Mouse (Mus musculus) adrenal gland (tissue): ENCODE data around the gene Ptgr2.
"Not testable (repeated sequence)": the region's sequence is repeated elsewhere in the genome, so short reads cannot be mapped to it uniquely, and the experiment has no call there.

Source experiments
- intact Hi-C: fragments of 180-260 bp; cut with DNase I; formaldehyde crosslinking; loops from one replicate; pipeline ENCODE4 v1.15.1; 2025
- long read RNA-seq, 2 experiments: library from polyadenylated mRNA; unstranded; transcript quantifications; one replicate each; pipeline ENCODE4 v2.0.0; 2020; ENCODE audit warnings: borderline replicate concordance in 1 of 2; ENCODE audit not compliant: insufficient replicate concordance in 1 of 2

Gene Ptgr2
- long read RNA-seq, experiment 1, transcript Ptgr2-201 (10 exons, 3,168 nt) = major isoform, 15 of 28 reads
- long read RNA-seq, experiment 1, partial matches to known transcripts = 6 of 28 reads
- long read RNA-seq, experiment 1, other reads (novel, unspliced or antisense) = 5 of 28 reads
- long read RNA-seq, experiment 2, transcript Ptgr2-201 (10 exons, 3,168 nt) = major isoform, 10 of 22 reads
- long read RNA-seq, experiment 2, partial matches to known transcripts = 5 of 22 reads
- long read RNA-seq, experiment 2, other reads (novel, unspliced or antisense) = 6 of 22 reads

- intact Hi-C loops = no loop called here
These were observed at the start of gene Ptgr2 for GRCm38 (mm10) chr12:84284885-84285592. Gene Ptgr2 (plus strand): TSS chr12:84285232.

- intact Hi-C loops = no loop called here
These were observed 49.5 kb upstream of the Ptgr2 start for GRCm38 (mm10) chr12:84235577-84235976.

- intact Hi-C loops = no loop called here
These were observed 48.9 kb upstream of the Ptgr2 start for GRCm38 (mm10) chr12:84235981-84236752.

GRCm38 (mm10) chr12:84237036-84237435 is 48.0 kb upstream of the Ptgr2 start:
- intact Hi-C loops = not testable (repeated sequence)

- intact Hi-C loops = no loop called here
These were observed 41.8 kb upstream of the Ptgr2 start for GRCm38 (mm10) chr12:84243076-84243770.

GRCm38 (mm10) chr12:84245683-84246082 is 39.3 kb upstream of the Ptgr2 start:
- intact Hi-C loops = loop anchor here (2.0 kb wide), 1 partner anchor 83 kb away; no protein-coding TSS in a partner anchor

GRCm38 (mm10) chr12:84249217-84249616 is 35.8 kb upstream of the Ptgr2 start:
- intact Hi-C loops = no loop called here

- intact Hi-C loops = no loop called here
These were observed 32.2 kb upstream of the Ptgr2 start for GRCm38 (mm10) chr12:84252811-84253210.

GRCm38 (mm10) chr12:84254886-84255285 is 30.1 kb upstream of the Ptgr2 start:
- intact Hi-C loops = no loop called here

- intact Hi-C loops = no loop called here
These were observed 24.7 kb upstream of the Ptgr2 start for GRCm38 (mm10) chr12:84260363-84260762.

- intact Hi-C loops = no loop called here
These were observed 17.8 kb upstream of the Ptgr2 start for GRCm38 (mm10) chr12:84267264-84267663.

GRCm38 (mm10) chr12:84273366-84273765 is 11.7 kb upstream of the Ptgr2 start:
- intact Hi-C loops = no loop called here

- intact Hi-C loops = no loop called here
These were observed 9.7 kb upstream of the Ptgr2 start for GRCm38 (mm10) chr12:84275288-84275687.

- intact Hi-C loops = no loop called here
These were observed 8.7 kb upstream of the Ptgr2 start for GRCm38 (mm10) chr12:84276288-84276687.

GRCm38 (mm10) chr12:84276799-84277198 is 8.2 kb upstream of the Ptgr2 start:
- intact Hi-C loops = no loop called here

GRCm38 (mm10) chr12:84277832-84278231 is 7.2 kb upstream of the Ptgr2 start:
- intact Hi-C loops = no loop called here

- intact Hi-C loops = no loop called here
These were observed 6.1 kb upstream of the Ptgr2 start for GRCm38 (mm10) chr12:84278901-84279300.

GRCm38 (mm10) chr12:84284391-84284790 is 641 bp upstream of the Ptgr2 start:
- intact Hi-C loops = no loop called here

GRCm38 (mm10) chr12:84285593-84285968 is 549 bp downstream of the Ptgr2 start:
- intact Hi-C loops = no loop called here

GRCm38 (mm10) chr12:84288461-84288860 is 3.4 kb downstream of the Ptgr2 start:
- intact Hi-C loops = no loop called here

GRCm38 (mm10) chr12:84297851-84298250 is 12.8 kb downstream of the Ptgr2 start:
- intact Hi-C loops = no loop called here
